Mouse (Mus musculus) frontal cortex, adult 2 months (tissue): Measurements from ENCODE around the gene Hsd17b12. TPM values are rescaled to one million over a fixed set of nuclear protein-coding genes. Genes with fewer than 3 reads are reported as not detected.

Experiments used
- DNase-seq, 2 experiments: peaks; one replicate each; pipeline ENCODE4 v3.0.0; 2022; ENCODE audit warnings: low spot score in 1 of 2; ENCODE audit errors: extremely low spot score in 1 of 2
- polyA plus RNA-seq: library from polyadenylated mRNA; depleted of rRNA; stranded (reverse); fragments of >200 nt; gene quantifications from 2 replicates; pipeline ENCODE4 v1.2.3, GENCODE M21; 2012; rRNA removed

The Hsd17b12 gene
- 66.0 and 74.7 TPM in 2 replicates for polyA plus RNA-seq

GRCm38 (mm10) chr2:94157592-94158519 lies at the start of gene Hsd17b12:
TSS of gene Hsd17b12 (minus strand) at chr2:94157964.
- DNase-seq = peak; percentile 100

- DNase-seq = peak; percentile 27 to 29
Observed at GRCm38 (mm10) chr2:94184906-94185305, 27.1 kb upstream of the Hsd17b12 start.

GRCm38 (mm10) chr2:94184142-94184541 lies 26.4 kb upstream of the Hsd17b12 start:
- no peak for DNase-seq

- no peak for DNase-seq
Observed at GRCm38 (mm10) chr2:94179030-94179407, 21.3 kb upstream of the Hsd17b12 start.

GRCm38 (mm10) chr2:94178321-94179029 lies 20.7 kb upstream of the Hsd17b12 start:
- DNase-seq = peak; percentile 79 to 95

- DNase-seq = no peak
Observed at GRCm38 (mm10) chr2:94177294-94177693, 19.5 kb upstream of the Hsd17b12 start.

GRCm38 (mm10) chr2:94176381-94176780 lies 18.6 kb upstream of the Hsd17b12 start:
- no peak for DNase-seq

- no peak for DNase-seq
Observed at GRCm38 (mm10) chr2:94173549-94173948, 15.8 kb upstream of the Hsd17b12 start.

GRCm38 (mm10) chr2:94163207-94163606 lies 5.4 kb upstream of the Hsd17b12 start:
- no peak for DNase-seq

GRCm38 (mm10) chr2:94162141-94162540 lies 4.4 kb upstream of the Hsd17b12 start:
- DNase-seq = no peak

GRCm38 (mm10) chr2:94158520-94158884 lies 738 bp upstream of the Hsd17b12 start:
- DNase-seq = no peak

- no peak for DNase-seq
Observed at GRCm38 (mm10) chr2:94157051-94157450, 713 bp downstream of the Hsd17b12 start.

- no peak for DNase-seq
Observed at GRCm38 (mm10) chr2:94145146-94145542, 12.6 kb downstream of the Hsd17b12 start.

- no peak for DNase-seq
Observed at GRCm38 (mm10) chr2:94144520-94145145, 13.1 kb downstream of the Hsd17b12 start.

GRCm38 (mm10) chr2:94141293-94141692 lies 16.5 kb downstream of the Hsd17b12 start:
- no peak for DNase-seq

GRCm38 (mm10) chr2:94138469-94139390 lies 19.0 kb downstream of the Hsd17b12 start:
- DNase-seq = peak in 1 of 2 experiments; percentile 58

GRCm38 (mm10) chr2:94136837-94137236 lies 20.9 kb downstream of the Hsd17b12 start:
- no peak for DNase-seq

GRCm38 (mm10) chr2:94128496-94128895 lies 29.3 kb downstream of the Hsd17b12 start:
- DNase-seq = no peak

GRCm38 (mm10) chr2:94122182-94123041 lies 35.4 kb downstream of the Hsd17b12 start:
- DNase-seq = peak; percentile 50 to 68
